Mouse (Mus musculus) liver, embryonic 15.5 days (tissue): Measurements from ENCODE around the gene Orai2. TPM values are rescaled to one million over a fixed set of nuclear protein-coding genes. Genes with fewer than 3 reads are reported as not detected.
"Not testable (repeated sequence)": the region's sequence is repeated elsewhere in the genome, so short reads cannot be mapped to it uniquely, and the experiment has no call there.

Source experiments
- ATAC-seq: fragments of 200-750 bp; cut with Nextera tagmentation; 2 replicates; pipeline ENCODE4 v1.8.0; 2017; ENCODE audit warnings: moderate number of reproducible peaks, mild to moderate bottlenecking, moderate library complexity; ENCODE audit not compliant: insufficient read depth
- H3K27ac ChIP-seq: fragments of 300-500 bp; sonication (generic); replicated peaks from 2 replicates; pipeline ENCODE4 v1.5.1; 2015; ENCODE audit warnings: mild to moderate bottlenecking, inconsistent platforms
- H3K27me3 ChIP-seq: fragments of 300-500 bp; sonication (generic); 2 replicates; pipeline ENCODE4 v1.6.1; 2015; ENCODE audit warnings: mild to moderate bottlenecking, inconsistent platforms
- H3K36me3 ChIP-seq: fragments of 300-500 bp; sonication (generic); replicated peaks from 2 replicates; pipeline ENCODE4 v1.6.1; 2015; ENCODE audit warnings: moderate library complexity, mild to moderate bottlenecking, inconsistent platforms
- H3K4me1 ChIP-seq: fragments of 300-500 bp; sonication (generic); replicated peaks from 2 replicates; pipeline ENCODE4 v1.6.1; 2015; ENCODE audit warnings: inconsistent platforms
- H3K4me2 ChIP-seq: fragments of 300-500 bp; sonication (generic); 2 replicates; pipeline ENCODE4 v1.6.1; 2015; ENCODE audit warnings: moderate library complexity, mild to moderate bottlenecking, inconsistent platforms
- H3K4me3 ChIP-seq: fragments of 300-500 bp; sonication (generic); replicated peaks from 2 replicates; pipeline ENCODE4 v1.5.1; 2015; ENCODE audit warnings: mild to moderate bottlenecking, inconsistent platforms
- H3K9ac ChIP-seq: fragments of 300-500 bp; sonication (generic); 2 replicates; pipeline ENCODE4 v1.6.1; 2015; ENCODE audit warnings: moderate library complexity, mild to moderate bottlenecking, inconsistent platforms
- H3K9me3 ChIP-seq: fragments of 300-500 bp; sonication (generic); replicated peaks from 2 replicates; pipeline ENCODE4 v1.6.1; 2016; ENCODE audit warnings: inconsistent platforms
- WGBS: fragments of 180-500 bp; shearing (Covaris S2); methylation state at CpG from one replicate; pipeline ENCODE4 v1.1.7; 2015; ENCODE audit warnings: mixed read lengths; ENCODE audit not compliant: insufficient replicate concordance; 5-methylcytosine and 5-hydroxymethylcytosine counted together
- polyA plus RNA-seq: library from polyadenylated mRNA; unstranded; fragments of >200 nt; fragmentation: Nextera tagmentation; extraction: Ambion mirVana; gene quantifications from 2 replicates; pipeline ENCODE4 v1.2.1, GENCODE M21; 2015

Gene Orai2
- polyA plus RNA-seq, 1 experiment from 2014 or later: 4.4 TPM

GRCm38 (mm10) chr5:136171363-136172341 lies 1.1 kb upstream of the Orai2 start:
- H3K9ac ChIP-seq: no peak overlapping the region; the same call in 1 of the 2 replicates
- 13% methylated on average over 17 of the region's 17 CpGs for WGBS
- H3K27ac ChIP-seq: peak overlapping the region; percentile 77
- H3K4me3 ChIP-seq: peak overlapping the region; percentile 65
- H3K27me3 ChIP-seq: no peaks in the 10 kb centered on the region
- no peaks in the 10 kb centered on the region for H3K9me3 ChIP-seq
- peaks cover 9% of the 10 kb centered on the region for H3K36me3 ChIP-seq
- peak; percentile 22; the same call in 1 of the 2 replicates for ATAC-seq
- H3K4me1 ChIP-seq: peaks cover 35% of the 10 kb centered on the region
- H3K4me2 ChIP-seq: peak overlapping the region; percentile 92

GRCm38 (mm10) chr5:136169626-136170511 lies 644 bp downstream of the Orai2 start:
- Histone ChIP-seq H3K9me3 (no peaks in the 10 kb centered on the region), H3K4me2 (peak overlapping the region; percentile 92), H3K9ac (peak overlapping the region; percentile 56; the same call in 1 of the 2 replicates), H3K27ac (peak overlapping the region; percentile 77), H3K27me3 (no peaks in the 10 kb centered on the region), H3K4me1 (peaks cover 35% of the 10 kb centered on the region), H3K36me3 (peaks cover 9% of the 10 kb centered on the region), H3K4me3 (peak overlapping the region; percentile 65)
- peak; percentile 26 for ATAC-seq
- 9% methylated on average over 15 of the region's 15 CpGs for WGBS

GRCm38 (mm10) chr5:136168071-136168470 lies 2.4 kb downstream of the Orai2 start:
- H3K4me3 ChIP-seq: no peak overlapping the region
- H3K4me2 ChIP-seq: no peak overlapping the region
- H3K36me3 ChIP-seq: peaks cover 9% of the 10 kb centered on the region
- 86% methylated on average over 3 of the region's 3 CpGs for WGBS
- H3K27ac ChIP-seq: no peak overlapping the region
- H3K27me3 ChIP-seq: no peaks in the 10 kb centered on the region
- no peak overlapping the region for H3K9ac ChIP-seq
- peaks cover 26% of the 10 kb centered on the region for H3K4me1 ChIP-seq
- H3K9me3 ChIP-seq: no peaks in the 10 kb centered on the region
- no peak for ATAC-seq

GRCm38 (mm10) chr5:136167296-136167695 lies 3.2 kb downstream of the Orai2 start:
- no peak for ATAC-seq
- H3K9ac ChIP-seq: no peak overlapping the region
- no peak overlapping the region for H3K27ac ChIP-seq
- peaks cover 9% of the 10 kb centered on the region for H3K36me3 ChIP-seq
- no peaks in the 10 kb centered on the region for H3K27me3 ChIP-seq
- no peak overlapping the region for H3K4me2 ChIP-seq
- peaks cover 26% of the 10 kb centered on the region for H3K4me1 ChIP-seq
- whole genome bisulfite sequencing: 83% methylated on average over 4 of the region's 4 CpGs
- no peak overlapping the region for H3K4me3 ChIP-seq
- H3K9me3 ChIP-seq: no peaks in the 10 kb centered on the region

GRCm38 (mm10) chr5:136165246-136165645 lies 5.3 kb downstream of the Orai2 start:
- no peak for ATAC-seq
- H3K9ac ChIP-seq: no peak overlapping the region
- H3K27ac ChIP-seq: no peak overlapping the region
- no peaks in the 10 kb centered on the region for H3K9me3 ChIP-seq
- peaks cover 13% of the 10 kb centered on the region for H3K36me3 ChIP-seq
- H3K4me1 ChIP-seq: peaks cover 9% of the 10 kb centered on the region
- no peaks in the 10 kb centered on the region for H3K27me3 ChIP-seq
- no peak overlapping the region for H3K4me2 ChIP-seq
- 70% methylated on average over 8 of the region's 8 CpGs for WGBS
- no peak overlapping the region for H3K4me3 ChIP-seq

GRCm38 (mm10) chr5:136163807-136164474 lies 6.6 kb downstream of the Orai2 start:
- Histone ChIP-seq H3K4me2 (no peak overlapping the region), H3K27ac (no peak overlapping the region), H3K9ac (no peak overlapping the region), H3K27me3 (no peaks in the 10 kb centered on the region), H3K36me3 (peaks cover 14% of the 10 kb centered on the region), H3K4me3 (no peak overlapping the region), H3K4me1 (no peaks in the 10 kb centered on the region), H3K9me3 (no peaks in the 10 kb centered on the region)
- 71% methylated on average over 11 of the region's 11 CpGs for WGBS
- ATAC-seq: no peak

- ATAC-seq: not testable (repeated sequence)
These were observed 10.4 kb downstream of the Orai2 start for GRCm38 (mm10) chr5:136160084-136160483.

GRCm38 (mm10) chr5:136155399-136155798 lies 15.1 kb downstream of the Orai2 start:
- ATAC-seq: no peak
- Histone ChIP-seq H3K9me3 (no peaks in the 10 kb centered on the region), H3K4me2 (no peak overlapping the region), H3K36me3 (0 out of 2 replicates have a peak, but pooled peaks cover 3% of the 10 kb centered on the region), H3K4me3 (no peak overlapping the region), H3K27me3 (no peaks in the 10 kb centered on the region), H3K4me1 (no peaks in the 10 kb centered on the region), H3K9ac (no peak overlapping the region), H3K27ac (no peak overlapping the region)
- WGBS: 84% methylated on average over 5 of the region's 5 CpGs

More at GRCm38 (mm10) chr5:136160084-136160483, 10.4 kb downstream of the Orai2 start:
- H3K4me2 ChIP-seq, H3K4me3 ChIP-seq, H3K27me3 ChIP-seq, H3K27ac ChIP-seq, H3K9ac ChIP-seq, H3K36me3 ChIP-seq, H3K9me3 ChIP-seq, H3K4me1 ChIP-seq: not testable (repeated sequence)
- 86% methylated on average over 11 of the region's 12 CpGs for WGBS

GRCm38 (mm10) chr5:136152365-136152764 lies 18.1 kb downstream of the Orai2 start:
- H3K4me3 ChIP-seq: no peak overlapping the region
- no peak overlapping the region for H3K9ac ChIP-seq
- H3K4me1 ChIP-seq: peaks cover 7% of the 10 kb centered on the region
- no peaks in the 10 kb centered on the region for H3K9me3 ChIP-seq
- 68% methylated on average over 8 of the region's 8 CpGs for WGBS
- H3K36me3 ChIP-seq: no peaks in the 10 kb centered on the region
- H3K27ac ChIP-seq: no peak overlapping the region
- no peak for ATAC-seq
- H3K27me3 ChIP-seq: no peaks in the 10 kb centered on the region
- H3K4me2 ChIP-seq: no peak overlapping the region

GRCm38 (mm10) chr5:136149134-136149576 lies 21.4 kb downstream of the Orai2 start:
- H3K27me3 ChIP-seq, H3K9ac ChIP-seq, H3K4me3 ChIP-seq, H3K4me2 ChIP-seq, H3K36me3 ChIP-seq, H3K9me3 ChIP-seq: not testable (repeated sequence)
- ATAC-seq: peak; percentile 61
- 0 out of 2 replicates have a peak overlapping the region, but pooled peaks have one; percentile 24 for H3K27ac ChIP-seq
- H3K4me1 ChIP-seq: peaks cover 19% of the 10 kb centered on the region
- 11% methylated on average over 5 of the region's 5 CpGs for WGBS
